Mouse (Mus musculus) lung, postnatal 25 days (tissue): ENCODE data around the gene 1110065P20Rik.
A peak's percentile ranks its signal among the peaks of the same experiment; 100 is the strongest.

Experiments used
- DNase-seq: peaks from one replicate; pipeline ENCODE4 v3.0.0; 2022; ENCODE audit warnings: low spot score

1110065P20Rik gene

DNA sequence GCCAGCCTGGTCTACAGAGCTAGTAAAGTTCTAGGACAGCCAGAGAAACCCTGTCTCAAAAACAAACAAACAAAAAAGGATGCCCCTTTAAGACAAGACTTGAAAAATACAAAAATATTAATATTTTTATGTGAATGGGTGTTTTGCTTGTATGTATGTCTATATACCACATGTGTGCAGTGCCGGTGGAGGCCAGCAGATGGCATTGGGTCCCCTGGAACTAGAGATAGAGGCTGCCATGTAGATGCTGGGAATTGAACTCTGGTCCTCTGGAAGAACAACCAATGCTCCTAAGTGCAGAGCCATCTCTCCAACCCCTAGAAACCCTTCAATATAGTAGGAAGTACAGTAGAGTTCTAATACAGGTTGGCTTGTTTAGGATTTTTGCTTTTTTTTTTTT lies 10.0 kb downstream of the 1110065P20Rik start:
- no peak for DNase-seq

DNA sequence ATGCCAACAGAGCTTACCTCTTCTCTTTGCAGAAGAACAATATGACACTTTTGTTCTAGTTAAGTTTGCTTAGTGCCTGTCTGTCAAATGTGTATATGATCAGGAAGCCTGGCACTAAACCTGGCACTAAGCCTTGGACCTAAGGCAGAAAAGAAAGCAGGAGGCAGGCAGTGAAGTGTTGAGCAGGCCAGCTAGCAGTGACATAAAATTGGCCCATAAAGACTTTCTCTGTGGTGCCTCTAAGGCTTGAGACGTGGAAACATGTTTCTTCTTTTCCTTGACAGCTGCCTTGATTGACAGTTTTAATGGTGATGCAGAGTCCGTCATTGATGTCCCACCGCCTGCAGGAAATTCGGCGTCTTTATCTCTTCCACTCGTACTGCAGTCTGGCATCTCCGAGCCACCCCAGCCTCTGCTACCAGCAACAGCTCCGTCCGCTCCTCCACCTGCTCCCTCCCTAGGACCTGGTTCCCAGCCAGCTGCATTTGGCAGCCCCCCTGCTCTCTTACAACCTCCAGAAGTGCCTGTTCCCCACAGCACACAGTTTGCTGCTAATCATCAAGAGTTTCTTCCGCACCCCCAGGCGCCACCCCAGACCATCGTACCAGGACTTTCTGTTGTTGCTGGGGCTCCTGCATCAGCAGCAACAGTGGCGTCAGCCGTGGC lies 12.8 kb downstream of the 1110065P20Rik start:
- no peak for DNase-seq

DNA sequence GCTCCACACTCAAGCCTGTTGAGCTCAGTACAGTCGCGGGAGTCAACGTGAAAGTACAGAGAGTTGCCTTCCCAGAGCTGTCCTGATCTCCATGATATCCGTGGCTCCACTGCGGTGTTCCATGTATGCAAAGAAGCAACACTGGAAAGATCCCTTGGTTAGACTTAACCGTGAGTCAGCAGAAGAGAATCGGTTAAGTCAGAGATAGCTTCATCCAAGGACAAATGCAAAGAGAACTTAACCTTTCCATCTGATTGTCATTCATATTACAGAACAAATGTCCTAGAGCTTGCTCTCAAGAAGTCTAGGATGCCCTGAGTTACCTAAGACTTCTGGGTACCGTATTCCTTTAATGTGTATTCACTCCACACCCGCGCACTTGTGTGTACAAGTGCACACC lies 18.2 kb downstream of the 1110065P20Rik start:
- DNase-seq: no peak

DNA sequence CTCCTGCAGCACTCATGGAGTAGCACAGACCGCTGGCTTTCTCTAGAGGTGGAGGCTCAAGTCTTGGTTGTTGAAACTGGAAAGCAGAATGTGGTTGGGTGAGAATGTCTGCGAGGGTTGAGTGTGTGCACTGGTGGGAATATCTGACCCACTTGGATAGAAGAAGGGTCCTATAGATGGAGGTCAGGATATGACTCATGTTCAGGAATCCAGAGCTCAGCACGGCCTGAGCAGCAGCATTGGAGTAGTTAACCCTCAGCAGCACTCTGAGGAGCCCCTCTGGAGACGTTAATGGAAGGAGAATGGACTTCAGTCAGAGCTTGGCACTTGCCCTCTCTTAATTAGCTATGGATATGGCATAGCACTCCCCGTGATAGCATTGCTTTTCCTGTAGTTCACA lies 21.3 kb downstream of the 1110065P20Rik start:
- DNase-seq: no peak

DNA sequence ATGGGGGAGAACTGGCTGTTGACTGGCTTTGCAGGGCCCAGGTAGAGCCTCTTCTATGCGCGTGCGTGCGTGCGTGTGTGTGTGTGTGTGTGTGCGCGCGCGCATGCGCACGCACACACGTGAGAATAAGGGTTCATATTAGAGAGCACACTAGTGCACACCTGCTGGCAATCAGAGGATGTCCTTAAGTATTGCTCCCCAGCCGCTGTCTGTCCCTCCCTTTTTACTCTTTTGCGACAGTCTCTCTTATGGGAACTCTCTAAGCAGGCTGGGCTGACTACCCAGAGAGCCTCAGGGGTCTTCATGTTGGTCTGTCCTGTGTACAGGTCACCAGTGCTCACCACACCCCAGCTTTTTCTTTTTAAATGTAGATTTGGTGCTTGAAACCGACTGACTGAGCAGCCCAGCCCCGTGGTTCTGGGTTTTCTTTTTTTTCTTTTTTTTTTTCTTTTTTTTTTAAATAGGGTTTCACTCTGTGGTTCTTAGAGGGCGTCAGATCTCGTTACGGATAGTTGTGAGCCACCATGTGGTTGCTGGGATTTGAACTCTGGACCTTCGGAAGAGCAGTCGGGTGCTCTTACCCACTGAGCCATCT lies 25.5 kb downstream of the 1110065P20Rik start:
- no peak for DNase-seq

DNA sequence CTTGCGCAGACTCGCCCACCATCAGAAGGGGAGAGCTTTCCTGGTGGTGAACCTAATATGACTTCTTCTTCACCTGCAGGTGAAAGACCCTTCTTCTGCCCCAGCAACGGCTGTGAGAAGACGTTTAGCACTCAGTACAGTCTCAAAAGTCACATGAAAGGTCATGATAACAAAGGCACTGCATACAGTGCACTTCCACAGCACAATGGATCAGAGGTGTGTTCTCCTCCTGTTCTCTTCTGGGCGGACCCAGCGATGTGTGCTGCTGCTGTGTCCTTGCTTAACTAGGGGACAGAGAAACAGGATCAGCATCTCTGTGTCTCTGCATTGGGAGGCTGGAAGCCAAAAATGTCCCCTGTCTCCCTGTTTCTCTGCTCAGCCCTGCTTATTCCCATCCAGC lies 26.0 kb downstream of the 1110065P20Rik start:
- DNase-seq: no peak

DNA sequence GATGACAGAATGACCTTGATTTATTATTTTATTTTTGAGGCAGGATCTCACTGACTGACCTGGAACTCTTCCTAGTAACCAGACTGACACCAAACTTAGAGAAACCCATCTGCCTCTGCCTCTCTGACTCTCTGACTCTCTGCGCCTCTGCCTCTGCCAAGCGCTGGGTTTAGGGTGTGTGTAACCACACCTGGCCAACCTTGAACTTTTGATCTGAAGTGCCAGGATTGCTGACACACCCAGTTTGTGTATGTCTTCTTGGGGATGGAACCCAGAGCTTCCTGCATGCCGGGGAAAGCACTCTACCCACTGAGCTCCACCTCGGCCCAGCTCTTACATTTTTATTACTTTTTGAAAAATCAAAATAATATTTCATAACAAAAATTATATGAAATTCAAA lies 32.2 kb downstream of the 1110065P20Rik start:
- no peak for DNase-seq

DNA sequence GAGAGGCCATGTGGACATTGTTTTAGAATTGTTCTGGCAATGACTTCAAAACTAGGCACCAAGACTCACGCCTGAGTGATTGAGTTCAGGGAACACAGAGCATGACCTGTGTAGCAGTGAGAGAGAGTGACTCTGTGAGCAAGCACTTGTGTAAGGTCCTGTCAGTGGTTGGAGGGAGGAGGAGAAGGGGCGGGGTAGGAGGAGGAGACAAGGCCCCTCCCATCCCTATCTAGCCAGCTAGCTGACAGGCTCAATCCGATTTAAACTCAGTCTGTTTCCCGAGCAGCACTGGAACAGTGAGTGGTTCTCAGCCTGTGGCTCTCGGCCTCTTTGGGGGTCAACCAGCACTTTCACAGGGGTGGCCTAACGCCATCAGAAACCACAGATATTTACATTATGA lies 33.2 kb downstream of the 1110065P20Rik start:
- peak; percentile 38 for DNase-seq

DNA sequence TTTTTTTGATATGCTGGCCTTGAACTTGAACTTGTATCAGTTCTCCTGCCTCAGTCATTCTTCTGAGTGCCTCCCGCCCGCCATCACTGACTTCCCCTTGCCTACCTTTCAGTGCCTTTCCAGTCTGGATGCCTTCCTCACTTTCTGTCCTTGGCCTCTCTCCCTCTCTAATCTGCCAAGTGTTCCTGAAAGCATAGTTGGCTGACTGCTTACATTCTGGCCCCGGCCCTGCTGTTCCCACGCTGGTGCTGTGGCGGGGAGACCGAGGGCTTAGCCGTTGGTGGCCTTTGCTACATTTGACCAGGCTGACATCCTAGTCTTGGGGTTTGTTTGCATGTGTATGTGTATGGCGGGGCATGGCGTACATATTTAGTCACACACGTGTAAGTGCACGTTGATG lies 35.1 kb downstream of the 1110065P20Rik start:
- no peak for DNase-seq

DNA sequence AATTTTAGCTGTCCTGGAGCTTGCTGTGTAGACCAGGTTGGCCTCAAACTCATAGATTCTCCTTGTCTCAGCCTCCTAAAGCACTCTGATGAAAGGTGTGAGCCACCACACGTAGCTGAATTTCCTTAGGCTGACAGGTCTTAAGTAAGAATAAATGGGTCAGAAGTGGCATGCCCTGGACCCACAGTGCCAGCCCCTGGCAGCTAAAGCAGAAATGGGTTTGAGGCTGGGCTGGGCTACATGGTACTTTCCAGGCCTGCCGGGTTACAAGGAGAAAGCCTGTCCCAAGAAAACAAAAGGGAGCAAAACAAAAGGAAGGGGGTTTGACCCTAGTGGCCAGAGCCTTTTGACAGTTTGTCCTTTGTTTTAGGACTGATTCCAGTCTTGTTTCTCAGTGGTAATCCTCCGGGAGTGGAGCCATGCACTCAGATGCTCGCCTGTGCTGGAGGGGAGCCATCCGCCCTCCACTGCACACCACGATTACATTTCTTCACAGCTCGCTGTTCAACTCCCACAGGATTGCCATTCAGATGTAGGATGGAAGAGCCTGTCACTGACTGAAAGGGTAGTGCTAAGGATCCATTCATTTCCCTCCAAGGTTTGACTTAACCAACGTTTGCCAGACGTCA lies 39.5 kb downstream of the 1110065P20Rik start:
- no peak for DNase-seq

DNA sequence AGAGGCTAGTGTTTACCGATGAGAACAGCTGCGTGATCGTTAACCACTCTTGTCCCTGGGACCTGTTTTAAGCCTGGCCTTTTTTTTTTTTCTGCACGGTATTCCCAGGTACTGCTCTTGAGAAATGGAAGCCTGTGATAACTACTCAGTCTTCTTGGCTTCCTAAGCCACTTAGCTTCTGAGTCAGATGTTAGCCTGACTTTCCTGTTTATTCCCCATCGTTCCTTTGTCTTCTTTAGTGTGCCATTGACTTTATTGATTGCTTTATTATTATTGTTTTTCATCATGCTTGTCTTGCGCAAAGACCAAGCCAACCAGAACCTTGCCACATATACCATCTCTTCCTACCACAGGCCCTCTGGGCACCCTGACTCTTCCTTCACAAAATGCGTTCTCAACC lies 40.9 kb downstream of the 1110065P20Rik start:
- DNase-seq: no peak

DNA sequence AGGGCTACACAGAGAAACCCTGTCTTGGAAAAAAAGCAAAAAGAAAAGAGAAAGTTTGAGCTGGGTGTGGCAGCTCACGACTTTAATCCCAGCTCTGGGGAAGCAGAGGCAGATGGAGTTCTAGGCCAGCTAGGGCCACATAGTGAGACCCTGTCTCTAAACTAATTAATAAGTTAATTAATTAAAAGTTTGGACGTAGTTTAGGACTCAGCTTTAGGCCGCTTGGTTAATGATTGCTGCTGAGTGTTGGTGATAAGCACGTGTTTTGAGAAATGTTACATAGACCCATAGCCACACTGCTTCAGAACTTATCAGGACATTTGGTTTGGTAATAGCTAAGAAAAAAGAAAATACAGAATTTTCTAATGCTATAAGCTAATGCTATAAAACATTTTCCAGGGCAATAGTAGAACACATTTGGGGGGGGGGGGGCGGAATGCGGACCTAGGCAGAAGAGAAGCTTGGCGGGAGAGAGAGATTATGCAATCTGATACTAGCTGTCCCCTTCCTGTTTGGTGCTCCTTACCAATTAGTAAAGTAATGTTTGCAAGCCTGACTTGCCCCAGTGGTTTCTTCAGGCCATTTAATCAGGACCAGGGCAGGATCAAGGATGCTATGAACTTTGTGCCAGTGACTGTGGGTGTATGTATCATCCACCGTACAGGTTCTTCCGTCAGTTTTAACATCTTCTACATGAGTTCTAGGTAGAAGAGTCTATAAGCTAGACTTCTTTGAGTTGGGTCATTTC lies 41.7 kb downstream of the 1110065P20Rik start:
- DNase-seq: no peak

DNA sequence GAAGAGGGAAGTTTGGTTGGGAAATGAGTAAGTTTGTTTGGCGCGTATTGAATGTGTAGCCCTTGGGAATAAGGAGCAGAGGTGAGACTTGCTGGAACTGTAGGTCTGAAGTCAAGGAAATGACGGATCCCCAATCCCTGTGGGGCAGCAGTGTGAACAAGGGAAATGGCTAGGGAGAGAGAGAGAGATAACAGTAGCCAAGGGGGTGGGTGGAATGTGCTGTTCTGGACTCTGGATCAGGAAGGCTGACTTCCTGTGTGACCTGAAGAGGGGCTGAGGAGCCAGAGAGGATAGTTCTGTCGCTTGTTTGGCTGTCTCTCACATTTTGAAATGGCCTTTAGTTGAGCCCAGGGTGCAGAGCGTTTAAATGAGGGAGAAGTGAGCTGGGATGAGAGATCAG lies 42.5 kb downstream of the 1110065P20Rik start:
- no peak for DNase-seq

DNA sequence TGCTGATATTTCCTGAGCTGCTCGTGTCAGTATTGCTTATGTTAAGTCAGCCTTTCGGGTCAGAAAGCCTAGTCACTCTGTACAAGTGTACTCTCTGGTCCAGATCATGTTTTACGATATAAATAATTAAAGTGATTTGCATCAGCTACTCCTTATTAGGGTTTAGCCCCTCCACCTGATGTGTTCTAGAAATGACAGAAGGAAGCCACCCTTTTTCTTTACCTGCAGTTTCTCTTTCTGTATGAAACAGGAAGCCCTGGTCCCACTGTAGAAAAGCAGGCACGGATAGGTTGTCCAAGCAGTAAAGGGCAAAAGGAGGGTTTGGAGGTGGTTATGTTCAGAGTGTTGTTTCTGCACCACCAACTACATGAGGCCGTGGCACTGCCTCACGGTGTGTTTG lies 47.6 kb downstream of the 1110065P20Rik start:
- no peak for DNase-seq

DNA sequence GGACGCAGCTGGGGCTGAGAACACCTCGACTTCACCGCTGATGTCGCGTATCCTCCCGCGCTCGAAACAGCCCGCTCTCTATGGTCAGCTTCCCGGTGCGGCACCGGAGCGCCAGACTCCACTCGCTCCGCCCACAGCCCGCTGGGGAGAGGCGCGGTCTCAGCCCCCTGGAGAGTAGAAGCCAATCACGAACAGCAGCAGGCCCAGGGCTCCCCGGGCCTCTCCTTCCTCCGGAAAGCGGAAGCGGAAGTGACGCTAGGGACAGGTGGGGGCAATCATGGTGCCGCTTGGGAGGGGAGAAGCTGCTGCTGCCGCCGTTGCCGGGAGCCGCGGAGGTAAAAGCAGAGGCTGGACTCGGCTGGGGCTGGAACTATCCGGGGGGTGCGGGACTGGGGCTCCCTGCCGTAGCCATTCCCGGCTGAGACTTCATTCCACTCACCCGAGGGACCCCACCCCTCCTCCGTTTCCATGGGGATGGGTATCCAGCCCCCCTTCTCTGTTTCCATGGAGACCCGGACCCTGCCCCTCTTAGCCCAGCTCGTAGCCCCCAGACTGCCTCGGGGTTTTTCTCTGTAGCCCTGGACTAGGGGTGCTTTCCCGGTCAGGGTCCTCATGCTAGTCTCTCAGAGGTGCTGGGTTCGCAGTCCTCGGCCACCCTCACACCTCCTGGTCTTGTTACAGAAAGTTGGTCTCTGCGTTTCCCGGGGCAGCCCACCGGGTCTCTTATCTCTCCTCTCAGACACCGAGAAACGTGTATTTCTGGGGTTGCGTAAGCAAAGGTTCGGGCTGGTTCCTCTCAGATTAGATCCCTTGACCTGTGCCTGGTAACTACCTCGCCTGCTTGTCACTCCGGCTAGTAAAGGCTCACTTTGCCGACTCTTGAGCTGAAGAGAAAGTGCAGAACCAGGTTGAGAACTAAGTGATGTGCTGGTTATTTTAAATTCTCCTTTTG lies 48.4 kb downstream of the 1110065P20Rik start:
- peak; percentile 98 for DNase-seq

DNA sequence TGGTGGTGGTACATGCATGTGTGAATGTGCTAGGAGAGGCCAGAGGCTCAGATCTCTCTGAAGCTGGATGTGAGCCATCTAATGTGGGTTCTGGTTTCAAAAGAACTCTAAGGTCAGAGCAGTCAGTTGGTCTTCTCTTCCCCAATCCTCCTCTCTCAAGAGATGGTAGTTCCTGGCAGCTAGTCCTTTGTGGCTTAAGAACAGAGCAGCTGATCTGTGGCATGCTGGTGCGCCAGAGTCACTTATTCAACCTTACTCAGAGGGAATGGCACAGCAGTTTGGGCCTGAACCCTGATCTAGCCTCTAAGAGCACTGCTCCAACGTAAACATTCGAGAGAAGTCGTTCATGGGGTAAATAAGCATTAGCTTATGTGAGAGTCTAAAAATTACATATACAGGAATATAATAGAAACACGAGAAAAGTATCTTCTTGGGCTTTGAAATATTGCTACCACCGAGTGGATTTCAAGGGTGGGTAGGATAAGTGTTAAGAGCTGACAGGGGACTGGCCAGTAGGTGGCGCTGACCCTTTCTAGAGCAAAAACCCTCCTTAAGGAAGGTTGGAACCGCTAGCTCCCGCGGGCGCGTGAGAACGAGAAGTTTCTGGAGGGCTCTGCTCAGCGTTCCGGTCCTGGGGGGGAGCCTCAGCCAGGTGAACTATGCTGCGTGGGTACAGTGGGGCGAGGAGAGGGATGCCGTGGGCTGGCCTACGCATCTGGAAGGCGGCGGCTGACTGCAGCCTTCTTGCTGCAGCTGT lies 49.3 kb downstream of the 1110065P20Rik start, which contains the start of gene Mtf1:
Mtf1 (plus strand) TSS at position 553 of the 757 bp plus-strand sequence.
- peak; percentile 83 for DNase-seq
